Mouse (Mus musculus) forebrain, embryonic 12.5 days (tissue): ENCODE measurements around the gene Tspan31. TPM values are rescaled to one million over a fixed set of nuclear protein-coding genes. Genes with fewer than 3 reads are reported as not detected.

Source experiments
- ATAC-seq: fragments of 200-750 bp; cut with Nextera tagmentation; 2 replicates; pipeline ENCODE4 v1.8.0; 2017; ENCODE audit warnings: moderate TSS enrichment; ENCODE audit not compliant: low FRiP score
- H3K27ac ChIP-seq: fragments of 300-500 bp; sonication (generic); 2 replicates; pipeline ENCODE4 v1.5.1; 2016; ENCODE audit warnings: mild to moderate bottlenecking
- H3K27me3 ChIP-seq: fragments of 300-500 bp; sonication (generic); 2 replicates; pipeline ENCODE4 v1.6.1; 2016; ENCODE audit warnings: mild to moderate bottlenecking
- H3K36me3 ChIP-seq: fragments of 300-500 bp; sonication (generic); replicated peaks from 2 replicates; pipeline ENCODE4 v1.6.1; 2016; ENCODE audit warnings: mild to moderate bottlenecking
- H3K4me1 ChIP-seq: fragments of 300-500 bp; sonication (generic); 2 replicates; pipeline ENCODE4 v1.6.1; 2016
- H3K4me2 ChIP-seq: fragments of 300-500 bp; sonication (generic); 2 replicates; pipeline ENCODE4 v1.6.1; 2016; ENCODE audit warnings: mild to moderate bottlenecking, moderate library complexity
- H3K4me3 ChIP-seq: fragments of 300-500 bp; sonication (generic); replicated peaks from 2 replicates; pipeline ENCODE4 v1.5.1; 2016; ENCODE audit warnings: mild to moderate bottlenecking
- H3K9ac ChIP-seq: fragments of 300-500 bp; sonication (generic); 2 replicates; pipeline ENCODE4 v1.6.1; 2016; ENCODE audit warnings: mild to moderate bottlenecking
- H3K9me3 ChIP-seq: fragments of 300-500 bp; sonication (generic); 2 replicates; pipeline ENCODE4 v1.6.1; 2016
- WGBS: fragments of 180-500 bp; shearing (Covaris S2); methylation state at CpG from one replicate; pipeline ENCODE4 v1.1.7; 2016; 5-methylcytosine and 5-hydroxymethylcytosine counted together
- polyA plus RNA-seq: library from polyadenylated mRNA; unstranded; fragments of >200 nt; fragmentation: Nextera tagmentation; extraction: Ambion mirVana; gene quantifications from 2 replicates; pipeline ENCODE4 v1.2.1, GENCODE M21; 2016

Gene Tspan31
- polyA plus RNA-seq, 1 experiment from 2014 or later, result 139 TPM

GRCm38 (mm10) chr10:127099191-127099590 lies 29.1 kb upstream of the Tspan31 start:
- no peak overlapping the region for H3K4me2 ChIP-seq

GRCm38 (mm10) chr10:127098514-127098913 lies 28.4 kb upstream of the Tspan31 start:
- H3K9ac ChIP-seq, result no peak overlapping the region
- H3K27me3 ChIP-seq, result peaks cover 4% of the 10 kb centered on the region; the same call in 1 of the 2 replicates
- H3K4me2 ChIP-seq, result no peak overlapping the region
- H3K36me3 ChIP-seq, result peaks cover 57% of the 10 kb centered on the region
- no peak for ATAC-seq
- no peak overlapping the region for H3K27ac ChIP-seq
- no peak overlapping the region for H3K4me3 ChIP-seq
- H3K9me3 ChIP-seq, result no peaks in the 10 kb centered on the region
- WGBS, result 82% methylated on average over 20 of the region's 20 CpGs
- H3K4me1 ChIP-seq, result peaks cover 4% of the 10 kb centered on the region; the same call in 1 of the 2 replicates

More at GRCm38 (mm10) chr10:127099191-127099590, 29.1 kb upstream of the Tspan31 start:
- 90% methylated on average over 10 of the region's 10 CpGs for WGBS
- Histone ChIP-seq H3K27me3 (no peaks in the 10 kb centered on the region), H3K9me3 (no peaks in the 10 kb centered on the region), H3K4me3 (no peak overlapping the region), H3K27ac (no peak overlapping the region), H3K4me1 (peaks cover 4% of the 10 kb centered on the region; the same call in 1 of the 2 replicates), H3K9ac (no peak overlapping the region), H3K36me3 (peaks cover 57% of the 10 kb centered on the region)
- no peak for ATAC-seq

GRCm38 (mm10) chr10:127094382-127094802 lies 24.3 kb upstream of the Tspan31 start:
- no peak overlapping the region for H3K27ac ChIP-seq
- 51% methylated on average over 7 of the region's 7 CpGs for WGBS
- peaks cover 19% of the 10 kb centered on the region for H3K4me1 ChIP-seq
- no peak overlapping the region for H3K4me3 ChIP-seq
- no peak overlapping the region for H3K9ac ChIP-seq
- peaks cover 46% of the 10 kb centered on the region for H3K36me3 ChIP-seq
- peaks cover 45% of the 10 kb centered on the region for H3K27me3 ChIP-seq
- H3K4me2 ChIP-seq, result no peak overlapping the region
- ATAC-seq, result no peak
- no peaks in the 10 kb centered on the region for H3K9me3 ChIP-seq

GRCm38 (mm10) chr10:127092742-127093141 lies 22.7 kb upstream of the Tspan31 start:
- peaks cover 31% of the 10 kb centered on the region for H3K36me3 ChIP-seq
- 57% methylated on average over 4 of the region's 4 CpGs for WGBS

GRCm38 (mm10) chr10:127091507-127092396 lies 21.7 kb upstream of the Tspan31 start:
- Histone ChIP-seq H3K36me3 (peaks cover 24% of the 10 kb centered on the region), H3K27me3 (peaks cover 69% of the 10 kb centered on the region)

More at GRCm38 (mm10) chr10:127092742-127093141, 22.7 kb upstream of the Tspan31 start:
- no peak overlapping the region for H3K4me2 ChIP-seq
- ATAC-seq, result no peak
- H3K27ac ChIP-seq, result no peak overlapping the region
- H3K27me3 ChIP-seq, result peaks cover 60% of the 10 kb centered on the region
- H3K4me3 ChIP-seq, result no peak overlapping the region
- peaks cover 19% of the 10 kb centered on the region for H3K4me1 ChIP-seq
- no peaks in the 10 kb centered on the region for H3K9me3 ChIP-seq
- H3K9ac ChIP-seq, result no peak overlapping the region

GRCm38 (mm10) chr10:127090560-127091411 lies 20.7 kb upstream of the Tspan31 start:
- ATAC-seq, result peak; percentile 9; the same call in 1 of the 2 replicates
- peaks cover 14% of the 10 kb centered on the region for H3K36me3 ChIP-seq

More at GRCm38 (mm10) chr10:127091507-127092396, 21.7 kb upstream of the Tspan31 start:
- H3K9ac ChIP-seq, result peak overlapping the region; percentile 25; the same call in 1 of the 2 replicates
- no peak overlapping the region; the same call in 1 of the 2 replicates for H3K27ac ChIP-seq
- H3K4me3 ChIP-seq, result peak overlapping the region; percentile 33
- peak overlapping the region; percentile 52 for H3K4me2 ChIP-seq
- H3K9me3 ChIP-seq, result no peaks in the 10 kb centered on the region
- ATAC-seq, result peak; percentile 40; the same call in 1 of the 2 replicates
- 7% methylated on average over 48 of the region's 51 CpGs for WGBS
- peaks cover 19% of the 10 kb centered on the region for H3K4me1 ChIP-seq

GRCm38 (mm10) chr10:127085633-127086032 lies 15.6 kb upstream of the Tspan31 start:
- Histone ChIP-seq H3K27ac (no peak overlapping the region), H3K36me3 (peaks cover 4% of the 10 kb centered on the region), H3K9ac (no peak overlapping the region), H3K9me3 (no peaks in the 10 kb centered on the region), H3K4me1 (peaks cover 22% of the 10 kb centered on the region), H3K27me3 (peaks cover 83% of the 10 kb centered on the region), H3K4me3 (no peak overlapping the region), H3K4me2 (no peak overlapping the region)
- ATAC-seq, result no peak
- 81% methylated on average over 6 of the region's 6 CpGs for WGBS

More at GRCm38 (mm10) chr10:127090560-127091411, 20.7 kb upstream of the Tspan31 start:
- Histone ChIP-seq H3K9ac (0 out of 2 replicates have a peak overlapping the region, but pooled peaks have one; percentile 25), H3K4me3 (peak overlapping the region; percentile 33), H3K27ac (no peak overlapping the region), H3K9me3 (no peaks in the 10 kb centered on the region), H3K27me3 (peaks cover 69% of the 10 kb centered on the region), H3K4me2 (peak overlapping the region; percentile 52), H3K4me1 (peaks cover 19% of the 10 kb centered on the region)
- 7% methylated on average over 57 of the region's 57 CpGs for WGBS

GRCm38 (mm10) chr10:127085052-127085451 lies 15.0 kb upstream of the Tspan31 start:
- ATAC-seq, result no peak
- H3K4me1 ChIP-seq, result peaks cover 27% of the 10 kb centered on the region
- peaks cover 83% of the 10 kb centered on the region for H3K27me3 ChIP-seq
- whole genome bisulfite sequencing, result 86% methylated on average over 9 of the region's 9 CpGs
- no peak overlapping the region for H3K4me2 ChIP-seq
- no peak overlapping the region for H3K4me3 ChIP-seq
- H3K36me3 ChIP-seq, result peaks cover 4% of the 10 kb centered on the region
- no peak overlapping the region for H3K27ac ChIP-seq
- no peak overlapping the region for H3K9ac ChIP-seq
- H3K9me3 ChIP-seq, result no peaks in the 10 kb centered on the region

GRCm38 (mm10) chr10:127083915-127084306 lies 13.8 kb upstream of the Tspan31 start:
- no peaks in the 10 kb centered on the region for H3K9me3 ChIP-seq
- peaks cover 83% of the 10 kb centered on the region for H3K27me3 ChIP-seq
- no peak overlapping the region for H3K4me2 ChIP-seq
- no peak overlapping the region for H3K4me3 ChIP-seq
- ATAC-seq, result no peak
- no peak overlapping the region for H3K9ac ChIP-seq
- WGBS, result 65% methylated on average over 5 of the region's 5 CpGs
- H3K4me1 ChIP-seq, result peaks cover 36% of the 10 kb centered on the region
- H3K36me3 ChIP-seq, result peaks cover 4% of the 10 kb centered on the region
- H3K27ac ChIP-seq, result no peak overlapping the region

- H3K4me3 ChIP-seq, result no peak overlapping the region
- peaks cover 37% of the 10 kb centered on the region for H3K4me1 ChIP-seq
- no peaks in the 10 kb centered on the region for H3K9me3 ChIP-seq
- H3K36me3 ChIP-seq, result peaks cover 4% of the 10 kb centered on the region
- H3K9ac ChIP-seq, result no peak overlapping the region
- WGBS, result 37% methylated on average over 8 of the region's 8 CpGs
- peaks cover 80% of the 10 kb centered on the region for H3K27me3 ChIP-seq
- H3K27ac ChIP-seq, result no peak overlapping the region
- no peak for ATAC-seq
- H3K4me2 ChIP-seq, result no peak overlapping the region
Observed at GRCm38 (mm10) chr10:127083292-127083914, 13.3 kb upstream of the Tspan31 start.

- Histone ChIP-seq H3K36me3 (no peaks in the 10 kb centered on the region; the same call in 1 of the 2 replicates), H3K27ac (no peak overlapping the region), H3K4me1 (peaks cover 48% of the 10 kb centered on the region), H3K27me3 (peaks cover 79% of the 10 kb centered on the region), H3K9me3 (no peaks in the 10 kb centered on the region), H3K4me3 (peak overlapping the region; percentile 75), H3K4me2 (peak overlapping the region; percentile 100), H3K9ac (peak overlapping the region; percentile 48; the same call in 1 of the 2 replicates)
- peak; percentile 30; the same call in 1 of the 2 replicates for ATAC-seq
- 29% methylated on average over 8 of the region's 8 CpGs for WGBS
Observed at GRCm38 (mm10) chr10:127081996-127082620, 12.0 kb upstream of the Tspan31 start.
